Mouse (Mus musculus) stomach, postnatal 0 days (tissue): ENCODE measurements at regions not wholly inside any gene's neighbourhood (a gene's known extent, or its start where the extent isn't known, plus 50 kb on each side); places are given as distances from the start of the nearest gene placed in this dataset.

ENCODE experiments used
- ATAC-seq: fragments of 200-750 bp; cut with Nextera tagmentation; 2 replicates; pipeline ENCODE4 v1.8.0; 2017; ENCODE audit not compliant: low FRiP score, low TSS enrichment
- DNase-seq: peaks from one replicate; pipeline ENCODE4 v3.0.0-alpha.2; 2016; ENCODE audit warnings: low spot score
- H3K27ac ChIP-seq: fragments of 300-500 bp; sonication (generic); replicated peaks from 2 replicates; pipeline ENCODE4 v1.5.1; 2014; ENCODE audit warnings: mild to moderate bottlenecking, control low read depth
- H3K27me3 ChIP-seq: fragments of 300-500 bp; sonication (generic); 2 replicates; pipeline ENCODE4 v1.6.1; 2014; ENCODE audit warnings: low read length; ENCODE audit not compliant: control insufficient read depth, insufficient read depth
- H3K36me3 ChIP-seq: fragments of 300-500 bp; sonication (generic); 2 replicates; pipeline ENCODE4 v1.6.1; 2014; ENCODE audit warnings: low read length, mixed read lengths; ENCODE audit not compliant: control insufficient read depth, insufficient read depth
- H3K4me1 ChIP-seq: fragments of 300-500 bp; sonication (generic); replicated peaks from 2 replicates; pipeline ENCODE4 v1.6.1; 2014; ENCODE audit warnings: antibody characterized with exemption; ENCODE audit not compliant: control insufficient read depth, insufficient read depth
- H3K4me2 ChIP-seq: fragments of 300-500 bp; sonication (generic); replicated peaks from 2 replicates; pipeline ENCODE4 v1.6.1; 2014; ENCODE audit warnings: low read depth, mild to moderate bottlenecking, control low read depth, moderate library complexity
- H3K4me3 ChIP-seq: fragments of 300-500 bp; sonication (generic); 2 replicates; pipeline ENCODE4 v1.5.1; 2014; ENCODE audit warnings: low read depth, low read length, control low read depth
- H3K9ac ChIP-seq: fragments of 300-500 bp; sonication (generic); 2 replicates; pipeline ENCODE4 v1.6.1; 2014; ENCODE audit warnings: mild to moderate bottlenecking, low read length, control low read depth, mixed read lengths
- H3K9me3 ChIP-seq: fragments of 300-500 bp; sonication (generic); 2 replicates; pipeline ENCODE4 v1.6.1; 2016; ENCODE audit warnings: low read length; ENCODE audit not compliant: control insufficient read depth
- CTCF ChIP-seq: IDR thresholded peaks from 2 replicates; pipeline ENCODE4 v1.5.1; 2016; ENCODE audit warnings: antibody characterized with exemption, low read depth, mild to moderate bottlenecking, moderate library complexity
- EP300 ChIP-seq: optimal IDR thresholded peaks from 2 replicates; pipeline ENCODE3; 2016; ENCODE audit warnings: antibody characterized with exemption
- WGBS: fragments of 180-500 bp; shearing (Covaris S2); extraction: QIAGEN DNeasy Blood & Tissue Kit; methylation state at CpG from one replicate; pipeline ENCODE4 v1.1.7; 2014; 5-methylcytosine and 5-hydroxymethylcytosine counted together

GRCm38 (mm10) chr17:45341573-45341972, 92.0 kb downstream of the Cdc5l start:
- Histone ChIP-seq H3K36me3 (no peaks in the 10 kb centered on the region), H3K27ac (no peak overlapping the region), H3K9me3 (no peaks in the 10 kb centered on the region), H3K4me3 (no peak overlapping the region), H3K4me1 (no peaks in the 10 kb centered on the region), H3K27me3 (no peaks in the 10 kb centered on the region), H3K4me2 (no peak overlapping the region), H3K9ac (no peak overlapping the region)
- ATAC-seq: no peak
- whole genome bisulfite sequencing: 69% methylated on average over 6 of the region's 6 CpGs
- TF ChIP-seq CTCF (no peak), EP300 (no peak)
- no peak for DNase-seq

DNA sequence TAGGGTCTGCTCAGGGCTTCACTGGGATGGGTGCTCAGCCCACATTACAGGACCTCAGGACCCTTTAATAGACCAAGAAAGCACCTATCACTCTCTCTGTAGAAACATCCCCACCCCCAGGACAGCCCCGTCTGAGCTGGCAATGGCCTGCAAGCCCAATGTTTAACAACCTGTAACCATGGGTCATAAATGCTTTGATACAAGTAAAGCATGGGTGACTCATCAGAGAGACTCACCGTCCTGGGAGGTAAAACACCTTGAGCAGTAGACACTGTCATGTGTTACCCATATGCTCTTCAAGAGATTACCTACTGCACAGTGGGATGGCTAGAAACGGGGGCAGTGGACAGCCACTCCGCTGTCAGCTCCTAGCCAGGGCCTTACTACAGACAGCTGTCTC, 92.7 kb downstream of the Cdc5l start:
- 63% methylated on average over 4 of the region's 4 CpGs for WGBS
- no peak overlapping the region for H3K27ac ChIP-seq
- TF ChIP-seq CTCF: no peak
- no peak for TF ChIP-seq EP300
- no peak overlapping the region for H3K9ac ChIP-seq
- no peak overlapping the region for H3K4me3 ChIP-seq
- H3K9me3 ChIP-seq: no peaks in the 10 kb centered on the region
- H3K27me3 ChIP-seq: no peaks in the 10 kb centered on the region
- DNase-seq (no peak), ATAC-seq (no peak)
- no peaks in the 10 kb centered on the region for H3K36me3 ChIP-seq
- H3K4me2 ChIP-seq: no peak overlapping the region
- H3K4me1 ChIP-seq: no peaks in the 10 kb centered on the region

DNA sequence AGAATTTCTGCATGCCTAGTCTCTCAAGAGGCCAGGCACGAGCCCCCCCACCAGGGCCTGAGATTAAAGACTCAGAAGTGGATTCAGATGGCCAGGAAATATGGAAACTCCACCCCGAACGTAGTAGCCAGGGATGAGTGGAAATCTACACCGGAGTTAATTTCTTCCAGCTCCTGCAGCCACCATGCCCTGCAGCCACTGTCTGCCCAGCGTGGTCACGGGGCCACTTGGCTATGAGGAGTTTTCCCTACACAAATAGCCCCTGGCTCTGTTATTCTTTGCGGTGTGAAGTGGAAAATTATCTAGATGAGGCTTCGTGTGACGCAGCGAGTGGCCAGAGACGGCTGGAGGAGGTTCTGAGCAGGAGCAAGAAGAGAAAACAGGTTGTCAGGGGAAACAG, 94.3 kb downstream of the Cdc5l start:
- no peaks in the 10 kb centered on the region for H3K27me3 ChIP-seq
- TF ChIP-seq EP300: no peak
- TF ChIP-seq CTCF: no peak
- WGBS: 75% methylated on average over 11 of the region's 11 CpGs
- no peaks in the 10 kb centered on the region for H3K36me3 ChIP-seq
- H3K27ac ChIP-seq: no peak overlapping the region
- no peak overlapping the region for H3K9ac ChIP-seq
- H3K4me1 ChIP-seq: no peaks in the 10 kb centered on the region
- no peak overlapping the region for H3K4me3 ChIP-seq
- no peak overlapping the region for H3K4me2 ChIP-seq
- DNase-seq (no peak), ATAC-seq (no peak)
- no peaks in the 10 kb centered on the region for H3K9me3 ChIP-seq

- ATAC-seq (no peak), DNase-seq (no peak)
- Histone ChIP-seq H3K9me3 (no peaks in the 10 kb centered on the region), H3K4me2 (no peak overlapping the region), H3K4me1 (no peaks in the 10 kb centered on the region), H3K36me3 (no peaks in the 10 kb centered on the region), H3K27ac (no peak overlapping the region), H3K9ac (no peak overlapping the region), H3K4me3 (no peak overlapping the region), H3K27me3 (no peaks in the 10 kb centered on the region)
- no peak for TF ChIP-seq CTCF
- no peak for TF ChIP-seq EP300
- WGBS: 63% methylated on average over 4 of the region's 4 CpGs
Observed at GRCm38 (mm10) chr17:45338086-45338485, 95.5 kb downstream of the Cdc5l start.

- Histone ChIP-seq H3K27ac (no peak overlapping the region), H3K4me3 (no peak overlapping the region), H3K4me2 (no peak overlapping the region), H3K36me3 (no peaks in the 10 kb centered on the region), H3K4me1 (no peaks in the 10 kb centered on the region), H3K9ac (no peak overlapping the region), H3K27me3 (no peaks in the 10 kb centered on the region), H3K9me3 (no peaks in the 10 kb centered on the region)
- TF ChIP-seq EP300: no peak
- no peak for TF ChIP-seq CTCF
- WGBS: 81% methylated on average over 9 of the region's 9 CpGs
- ATAC-seq (no peak), DNase-seq (no peak)
Observed at GRCm38 (mm10) chr17:45335586-45336151, 97.9 kb downstream of the Cdc5l start.

GRCm38 (mm10) chr17:45334732-45335381, 98.7 kb downstream of the Cdc5l start:
- H3K4me2 ChIP-seq: no peak overlapping the region
- 60% methylated on average over 13 of the region's 13 CpGs for whole genome bisulfite sequencing
- no peaks in the 10 kb centered on the region for H3K9me3 ChIP-seq
- H3K27me3 ChIP-seq: no peaks in the 10 kb centered on the region
- H3K9ac ChIP-seq: no peak overlapping the region
- ATAC-seq (no peak; the same call in 1 of the 2 replicates), DNase-seq (no peak)
- H3K27ac ChIP-seq: no peak overlapping the region
- H3K4me1 ChIP-seq: no peaks in the 10 kb centered on the region
- H3K4me3 ChIP-seq: no peak overlapping the region
- no peak for TF ChIP-seq CTCF
- TF ChIP-seq EP300: no peak
- no peaks in the 10 kb centered on the region for H3K36me3 ChIP-seq
